Mouse (Mus musculus) CH12.LX (cell line): ENCODE results near the gene Acbd4. TPM values are rescaled to one million over a fixed set of nuclear protein-coding genes. Genes with fewer than 3 reads are reported as not detected.

Source experiments
- DNase-seq: peaks from one replicate; pipeline ENCODE4 v3.0.0-alpha.2; 2013; ENCODE audit errors: extremely low read depth
- H3K27ac ChIP-seq: 2 replicates; pipeline ENCODE4 v1.5.1; 2012; ENCODE audit warnings: low read depth, mild to moderate bottlenecking, control low read depth, moderate library complexity; ENCODE audit not compliant: insufficient read depth
- H3K27me3 ChIP-seq: replicated peaks from 2 replicates; pipeline ENCODE3; 2012; ENCODE audit warnings: inconsistent platforms
- H3K36me3 ChIP-seq, 2 experiments: replicated peaks in 1 of 2; 2 replicates each; pipeline versions ENCODE3 to v1.6.1; 2012; ENCODE audit warnings: inconsistent platforms in 1 of 2, low read length in 1 of 2, mild to moderate bottlenecking in 1 of 2, mixed read lengths in 1 of 2, moderate library complexity in 1 of 2; ENCODE audit not compliant: control insufficient read depth in 1 of 2, insufficient read depth in 1 of 2
- H3K4me1 ChIP-seq, 2 experiments: 2 replicates each; pipeline ENCODE4 v1.6.1; 2012; ENCODE audit warnings: inconsistent platforms in 1 of 2, moderate library complexity in 1 of 2; ENCODE audit not compliant: insufficient read depth in 2 of 2, control insufficient read depth in 1 of 2
- H3K4me2 ChIP-seq: 2 replicates; pipeline ENCODE4 v1.6.1; 2012; ENCODE audit warnings: low read depth, mild to moderate bottlenecking, control low read depth; ENCODE audit not compliant: poor library complexity, insufficient read depth, severe bottlenecking
- H3K4me3 ChIP-seq, 3 experiments: fragments of 150-350 bp in 1 of 3; sonication (generic) in 1 of 3; replicated peaks in 1 of 3; 2 replicates each; pipeline versions ENCODE3 to v1.5.1; 2011 to 2012; ENCODE audit warnings: low read depth in 2 of 3, low read length in 2 of 3, mild to moderate bottlenecking in 2 of 3, moderate library complexity in 2 of 3, control low read depth in 1 of 3, improper control_type of control experiment in 1 of 3, inconsistent platforms in 1 of 3, mixed read lengths in 1 of 3; ENCODE audit not compliant: poor library complexity in 1 of 3
- H3K79me2 ChIP-seq: replicated peaks from 2 replicates; pipeline ENCODE4 v1.6.1; 2012; ENCODE audit warnings: mild to moderate bottlenecking, moderate library complexity; ENCODE audit not compliant: control insufficient read depth, poor library complexity, insufficient read depth, severe bottlenecking; ENCODE audit errors: extremely low read depth
- H3K9ac ChIP-seq: 2 replicates; pipeline ENCODE4 v1.6.1; 2012; ENCODE audit warnings: low read depth, mild to moderate bottlenecking, control low read depth, moderate library complexity; ENCODE audit not compliant: insufficient read depth
- H3K9me3 ChIP-seq: replicated peaks from 2 replicates; pipeline ENCODE3; 2012; ENCODE audit warnings: low read length, inconsistent platforms, mixed read lengths
- CTCF ChIP-seq, 2 experiments: IDR thresholded peaks in 1 of 2; conservative IDR thresholded peaks in 1 of 2; 2 replicates each; pipeline ENCODE4 v1.5.1; 2011 to 2012; ENCODE audit warnings: low read depth in 2 of 2, low read length in 2 of 2, improper control_type of control experiment in 1 of 2, inconsistent platforms in 1 of 2, mild to moderate bottlenecking in 1 of 2, moderate library complexity in 1 of 2
- E2F4 ChIP-seq: IDR thresholded peaks from 2 replicates; pipeline ENCODE4 v1.6.1; 2011; ENCODE audit warnings: low read depth, low read length, improper control_type of control experiment; ENCODE audit not compliant: insufficient replicate concordance
- EP300 ChIP-seq: IDR thresholded peaks from 2 replicates; pipeline ENCODE4 v1.6.1; 2011; ENCODE audit warnings: low read length, improper control_type of control experiment
- GABPA ChIP-seq: IDR thresholded peaks from 2 replicates; pipeline ENCODE4 v1.6.1; 2012; ENCODE audit warnings: low read depth, low read length, improper control_type of control experiment, inconsistent platforms; ENCODE audit not compliant: insufficient replicate concordance
- HCFC1 ChIP-seq: IDR thresholded peaks from 2 replicates; pipeline ENCODE4 v1.6.1; 2012; ENCODE audit warnings: low read depth, mild to moderate bottlenecking, inconsistent platforms, low read length, improper control_type of control experiment
- IRF4 ChIP-seq: IDR thresholded peaks from 2 replicates; pipeline ENCODE4 v1.6.1; 2014; ENCODE audit warnings: low read depth, mild to moderate bottlenecking, inconsistent platforms, low read length, improper control_type of control experiment
- JUN ChIP-seq: IDR thresholded peaks from 2 replicates; pipeline ENCODE4 v1.6.1; 2011; ENCODE audit warnings: low read depth, mild to moderate bottlenecking, low read length, improper control_type of control experiment, moderate library complexity; ENCODE audit not compliant: insufficient read depth
- JUND ChIP-seq: conservative IDR thresholded peaks from 2 replicates; pipeline ENCODE4 v1.6.1; 2011; ENCODE audit warnings: low read depth, low read length, improper control_type of control experiment
- MAX ChIP-seq: IDR thresholded peaks from 2 replicates; pipeline ENCODE4 v1.6.1; 2011; ENCODE audit warnings: low read length, improper control_type of control experiment
- MAZ ChIP-seq: IDR thresholded peaks from 2 replicates; pipeline ENCODE4 v1.6.1; 2012; ENCODE audit warnings: low read depth, mild to moderate bottlenecking, inconsistent platforms, low read length, improper control_type of control experiment, moderate library complexity
- MEF2A ChIP-seq: IDR thresholded peaks from 2 replicates; pipeline ENCODE4 v1.6.1; 2014; ENCODE audit warnings: low read depth, mild to moderate bottlenecking, inconsistent platforms, low read length, improper control_type of control experiment, borderline replicate concordance
- NRF1 ChIP-seq: IDR thresholded peaks from 2 replicates; pipeline ENCODE4 v1.6.1; 2014; ENCODE audit warnings: low read depth, mild to moderate bottlenecking, inconsistent platforms, low read length, improper control_type of control experiment, moderate library complexity
- POLR2A ChIP-seq: IDR thresholded peaks from 2 replicates; pipeline ENCODE4 v1.6.1; 2011; ENCODE audit warnings: low read depth, mild to moderate bottlenecking, improper control_type of control experiment, low read length
- SIN3A ChIP-seq: IDR thresholded peaks from 2 replicates; pipeline ENCODE4 v1.6.1; 2012; ENCODE audit warnings: low read length, improper control_type of control experiment, inconsistent platforms
- TCF12 ChIP-seq: IDR thresholded peaks from 2 replicates; pipeline ENCODE4 v1.6.1; 2014; ENCODE audit warnings: low read depth, mild to moderate bottlenecking, inconsistent platforms, low read length, improper control_type of control experiment
- ZC3H11A ChIP-seq: IDR thresholded peaks from 2 replicates; pipeline ENCODE4 v1.6.1; 2012; ENCODE audit warnings: low read depth, mild to moderate bottlenecking, inconsistent platforms, low read length, improper control_type of control experiment
- ZKSCAN1 ChIP-seq: IDR thresholded peaks from 2 replicates; pipeline ENCODE4 v1.6.1; 2012; ENCODE audit warnings: low read depth, inconsistent platforms, low read length, improper control_type of control experiment, borderline replicate concordance
- dilution Hi-C: fragments of 300-500 bp; cut with MboI; formaldehyde crosslinking; loops from 2 replicates; pipeline ENCODE4 v1.14.3; 2020; ENCODE audit warnings: low sequenced_read_pairs; ENCODE audit not compliant: extremely low pct_unique_long_range_greater_than_20kb, extremely low pct_ligation_motif_present
- in situ Hi-C: fragments of 300-500 bp; cut with MboI; formaldehyde crosslinking; loops from 3 replicates; pipeline ENCODE4 v1.14.3; 2019; ENCODE audit warnings: low sequenced_read_pairs, low pct_ligation_motif_present, low pct_unique_long_range_greater_than_20kb, mixed read lengths
- polyA plus RNA-seq: library from polyadenylated mRNA; unstranded; fragments of >175 nt; gene quantifications from 2 replicates; pipeline ENCODE4 v1.2.1, GENCODE M21; 2012; ENCODE audit warnings: low read depth; ENCODE audit not compliant: insufficient read length
- total RNA-seq, 2 experiments: library from RNA; depleted of rRNA; stranded (reverse); fragments of 300-350 nt in 1 of 2; fragments of >200 nt in 1 of 2; gene quantifications; 2 replicates each; pipeline ENCODE4 v1.2.3; 2012 to 2014

The Acbd4 gene
- total and polyA plus RNA-seq, 3 experiments: 51.4 to 68.4 (median 62.6) TPM

- H3K4me2 ChIP-seq: no peak overlapping the region
- dilution Hi-C loops: no loop called here
- no peaks in the 10 kb centered on the region for H3K9me3 ChIP-seq
- H3K79me2 ChIP-seq: no peaks in the 10 kb centered on the region
- DNase-seq: no peak
- no peaks in the 10 kb centered on the region for H3K27me3 ChIP-seq
- H3K36me3 ChIP-seq: peaks cover 74 to 90% of the 10 kb centered on the region in 2 experiments
- no peak overlapping the region for H3K27ac ChIP-seq
- no peak overlapping the region for H3K4me3 ChIP-seq
- peaks cover 0 to 15% of the 10 kb centered on the region in 2 experiments; a peak in 2 of 4 replicates for H3K4me1 ChIP-seq
- in situ Hi-C loops: no loop called here
- no peak for TF ChIP-seq IRF4
- no peak for TF ChIP-seq E2F4
- TF ChIP-seq TCF12: no peak
- TF ChIP-seq SIN3A: no peak
- no peak for TF ChIP-seq NRF1
- no peak for TF ChIP-seq GABPA
- TF ChIP-seq POLR2A: no peak
- no peak for TF ChIP-seq JUN
- TF ChIP-seq MAZ: no peak
- no peak for TF ChIP-seq MAX
- no peak overlapping the region for H3K9ac ChIP-seq
Measured at GRCm38 (mm10) chr11:103076581-103076980, 24.9 kb upstream of the Acbd4 start.

- no peaks in the 10 kb centered on the region for H3K9me3 ChIP-seq
- no peak overlapping the region for H3K4me2 ChIP-seq
- in situ Hi-C loops: no loop called here
- peaks cover 0 to 10% of the 10 kb centered on the region in 2 experiments; a peak in 1 of 4 replicates for H3K4me1 ChIP-seq
- H3K4me3 ChIP-seq: no peak overlapping the region
- no peak overlapping the region for H3K9ac ChIP-seq
- H3K27ac ChIP-seq: no peak overlapping the region
- DNase-seq: no peak
- dilution Hi-C loops: no loop called here
- peaks cover 61 to 80% of the 10 kb centered on the region in 2 experiments for H3K36me3 ChIP-seq
- no peak for TF ChIP-seq POLR2A
- no peak for TF ChIP-seq SIN3A
- no peak for TF ChIP-seq JUND
- TF ChIP-seq IRF4: no peak
- TF ChIP-seq EP300: no peak
- no peak for TF ChIP-seq ZKSCAN1
- TF ChIP-seq HCFC1: no peak
- TF ChIP-seq ZC3H11A: no peak
- no peak for TF ChIP-seq CTCF (conservative IDR thresholded peaks at IDR 0.05 in 1 of 2, IDR thresholded peaks at IDR 0.05 in 1 of 2; ENCODE audit: low read depth in 2 of 2, low read length in 2 of 2)
- TF ChIP-seq MEF2A: no peak
- TF ChIP-seq TCF12: no peak
- H3K79me2 ChIP-seq: no peaks in the 10 kb centered on the region
- H3K27me3 ChIP-seq: no peaks in the 10 kb centered on the region
Measured at GRCm38 (mm10) chr11:103078131-103078530, 23.4 kb upstream of the Acbd4 start.
